Mouse (Mus musculus) heart, embryonic 14.5 days (tissue): Measurements from ENCODE around the gene Klf13. TPM values are rescaled to one million over a fixed set of nuclear protein-coding genes. Genes with fewer than 3 reads are reported as not detected.

ENCODE experiments used
- ATAC-seq: fragments of 200-750 bp; cut with Nextera tagmentation; 2 replicates; pipeline ENCODE4 v1.8.0; 2017; ENCODE audit warnings: low read depth, moderate TSS enrichment; ENCODE audit not compliant: insufficient number of reproducible peaks, insufficient read depth, low FRiP score
- H3K27ac ChIP-seq, 2 experiments: fragments of 200-500 bp in 1 of 2; fragments of 300-500 bp in 1 of 2; sonication (generic) in 1 of 2; replicated peaks in 1 of 2; 2 replicates each; pipeline ENCODE4 v1.5.1; 2012 to 2014; ENCODE audit warnings: low read depth in 2 of 2, low read length in 2 of 2, control low read depth in 1 of 2, mild to moderate bottlenecking in 1 of 2, mixed read lengths in 1 of 2; ENCODE audit not compliant: control insufficient read depth in 1 of 2, insufficient read depth in 1 of 2
- H3K27me3 ChIP-seq: fragments of 300-500 bp; sonication (generic); 2 replicates; pipeline ENCODE4 v1.6.1; 2014; ENCODE audit warnings: mild to moderate bottlenecking, low read length, control low read depth; ENCODE audit not compliant: control insufficient read depth, insufficient read depth
- H3K36me3 ChIP-seq: fragments of 300-500 bp; sonication (generic); 2 replicates; pipeline ENCODE4 v1.6.1; 2014; ENCODE audit warnings: mild to moderate bottlenecking, control low read depth, low read length, mixed read lengths; ENCODE audit not compliant: control insufficient read depth, insufficient read depth
- H3K4me1 ChIP-seq, 2 experiments: fragments of 200-500 bp in 1 of 2; fragments of 300-500 bp in 1 of 2; sonication (generic) in 1 of 2; 2 replicates each; pipeline ENCODE4 v1.6.1; 2012 to 2014; ENCODE audit warnings: low read length in 2 of 2, control low read depth in 1 of 2, mixed read lengths in 1 of 2; ENCODE audit not compliant: control insufficient read depth in 2 of 2, insufficient read depth in 2 of 2
- H3K4me2 ChIP-seq: fragments of 300-500 bp; sonication (generic); 2 replicates; pipeline ENCODE4 v1.6.1; 2014; ENCODE audit warnings: mild to moderate bottlenecking, low read length
- H3K4me3 ChIP-seq, 2 experiments: fragments of 200-500 bp in 1 of 2; fragments of 300-500 bp in 1 of 2; sonication (generic) in 1 of 2; 2 replicates each; pipeline ENCODE4 v1.5.1; 2012 to 2014; ENCODE audit warnings: low read length in 2 of 2, mild to moderate bottlenecking in 2 of 2, control low read depth in 1 of 2, low read depth in 1 of 2, moderate library complexity in 1 of 2; ENCODE audit not compliant: control insufficient read depth in 1 of 2, insufficient read depth in 1 of 2
- H3K9ac ChIP-seq: fragments of 300-500 bp; sonication (generic); 2 replicates; pipeline ENCODE4 v1.6.1; 2014; ENCODE audit warnings: mild to moderate bottlenecking, low read length
- H3K9me3 ChIP-seq: fragments of 300-500 bp; sonication (generic); 2 replicates; pipeline ENCODE4 v1.6.1; 2016; ENCODE audit warnings: low read length, control low read depth; ENCODE audit not compliant: control insufficient read depth
- WGBS: fragments of 180-500 bp; shearing (Covaris S2); extraction: QIAGEN DNeasy Blood & Tissue Kit; methylation state at CpG from one replicate; pipeline ENCODE4 v1.1.7; 2014; 5-methylcytosine and 5-hydroxymethylcytosine counted together
- polyA plus RNA-seq: library from polyadenylated mRNA; unstranded; fragments of >200 nt; fragmentation: Nextera tagmentation; extraction: Ambion mirVana; gene quantifications from 2 replicates; pipeline ENCODE4 v1.2.1, GENCODE M21; 2014

Gene Klf13
- polyA plus RNA-seq, 1 experiment from 2014 or later = 26.7 TPM

GRCm38 (mm10) chr7:63970986-63971385 lies 32.3 kb upstream of the Klf13 start:
- Histone ChIP-seq H3K9ac (no peak overlapping the region), H3K36me3 (no peaks in the 10 kb centered on the region), H3K27ac (no peak overlapping the region), H3K4me2 (no peak overlapping the region), H3K4me1 (peaks cover 0 to under 1% of the 10 kb centered on the region in 2 experiments; a peak in 1 of 4 replicates), H3K9me3 (no peaks in the 10 kb centered on the region), H3K4me3 (no peak overlapping the region), H3K27me3 (no peaks in the 10 kb centered on the region)
- 70% methylated on average over 4 of the region's 4 CpGs for WGBS
- ATAC-seq = no peak

- Histone ChIP-seq H3K4me2 (no peak overlapping the region), H3K36me3 (no peaks in the 10 kb centered on the region), H3K27ac (no peak overlapping the region), H3K4me3 (no peak overlapping the region), H3K27me3 (no peaks in the 10 kb centered on the region), H3K9me3 (no peaks in the 10 kb centered on the region), H3K4me1 (peaks cover 0 to 6% of the 10 kb centered on the region in 2 experiments; a peak in 2 of 4 replicates), H3K9ac (no peak overlapping the region)
- ATAC-seq = no peak
- 81% methylated on average over 3 of the region's 3 CpGs for WGBS
Observed at GRCm38 (mm10) chr7:63969941-63970340, 31.2 kb upstream of the Klf13 start.

GRCm38 (mm10) chr7:63965635-63966418 lies 27.1 kb upstream of the Klf13 start:
- Histone ChIP-seq H3K27ac (peak overlapping the region in 1 of 2 experiments; percentile 29; a peak in 1 of 4 replicates), H3K36me3 (no peaks in the 10 kb centered on the region), H3K27me3 (no peaks in the 10 kb centered on the region), H3K9ac (no peak overlapping the region), H3K9me3 (no peaks in the 10 kb centered on the region), H3K4me3 (no peak overlapping the region), H3K4me2 (no peak overlapping the region), H3K4me1 (peaks cover 0 to 6% of the 10 kb centered on the region in 2 experiments; a peak in 2 of 4 replicates)
- ATAC-seq = no peak
- 66% methylated on average over 5 of the region's 5 CpGs for WGBS

GRCm38 (mm10) chr7:63965135-63965534 lies 26.4 kb upstream of the Klf13 start:
- no peaks in the 10 kb centered on the region for H3K36me3 ChIP-seq
- H3K9me3 ChIP-seq = no peaks in the 10 kb centered on the region
- 73% methylated on average over 2 of the region's 2 CpGs for WGBS
- no peaks in the 10 kb centered on the region for H3K27me3 ChIP-seq
- peaks cover 0 to 6% of the 10 kb centered on the region in 2 experiments; a peak in 2 of 4 replicates for H3K4me1 ChIP-seq
- H3K9ac ChIP-seq = no peak overlapping the region
- ATAC-seq = peak; percentile 44
- no peak overlapping the region for H3K4me2 ChIP-seq
- H3K4me3 ChIP-seq = no peak overlapping the region
- H3K27ac ChIP-seq = peak overlapping the region in 1 of 2 experiments; percentile 29; a peak in 1 of 4 replicates

- Histone ChIP-seq H3K27me3 (no peaks in the 10 kb centered on the region), H3K4me1 (peaks cover 0 to 6% of the 10 kb centered on the region in 2 experiments; a peak in 2 of 4 replicates), H3K9me3 (no peaks in the 10 kb centered on the region), H3K4me2 (no peak overlapping the region), H3K36me3 (no peaks in the 10 kb centered on the region), H3K27ac (no peak overlapping the region), H3K9ac (no peak overlapping the region), H3K4me3 (no peak overlapping the region)
- WGBS = 74% methylated on average over 6 of the region's 6 CpGs
- ATAC-seq = no peak
Observed at GRCm38 (mm10) chr7:63964121-63964520, 25.4 kb upstream of the Klf13 start.

- WGBS = 66% methylated on average over 5 of the region's 5 CpGs
- H3K27me3 ChIP-seq = no peaks in the 10 kb centered on the region
- no peaks in the 10 kb centered on the region for H3K9me3 ChIP-seq
- H3K9ac ChIP-seq = no peak overlapping the region
- H3K4me2 ChIP-seq = no peak overlapping the region
- H3K27ac ChIP-seq = no peak overlapping the region
- no peaks in the 10 kb centered on the region for H3K36me3 ChIP-seq
- no peak for ATAC-seq
- H3K4me1 ChIP-seq = peaks cover 0 to 6% of the 10 kb centered on the region in 2 experiments; a peak in 2 of 4 replicates
- no peak overlapping the region for H3K4me3 ChIP-seq
Observed at GRCm38 (mm10) chr7:63963632-63964031, 24.9 kb upstream of the Klf13 start.

- H3K27me3 ChIP-seq = no peaks in the 10 kb centered on the region
- no peak overlapping the region for H3K4me3 ChIP-seq
- no peak overlapping the region for H3K27ac ChIP-seq
- 89% methylated on average over 12 of the region's 12 CpGs for WGBS
- H3K4me1 ChIP-seq = peaks cover 8% of the 10 kb centered on the region in 2 experiments; a peak in 3 of 4 replicates
- no peak for ATAC-seq
- no peak overlapping the region for H3K4me2 ChIP-seq
- H3K36me3 ChIP-seq = no peaks in the 10 kb centered on the region
- no peak overlapping the region for H3K9ac ChIP-seq
- H3K9me3 ChIP-seq = no peaks in the 10 kb centered on the region
Observed at GRCm38 (mm10) chr7:63957872-63958640, 19.3 kb upstream of the Klf13 start.
